Mouse (Mus musculus): Measurements from ENCODE around the gene Mfap2. TPM values are rescaled to one million over a fixed set of nuclear protein-coding genes. Genes with fewer than 3 reads are reported as not detected.

Mfap2 gene
- polyA plus RNA-seq, 1 experiment from 2014 or later = 275 TPM

- Histone ChIP-seq H3K4me3 (replicated peaks) (no peak overlapping the region), H3K4me1 (peaks cover 45% of the 10 kb centered on the region), H3K9me3 (no peaks in the 10 kb centered on the region), H3K27ac (0 out of 2 replicates have a peak overlapping the region, but pooled peaks have one; percentile 6), H3K4me2 (no peak overlapping the region), H3K36me3 (replicated peaks) (peaks cover 69% of the 10 kb centered on the region), H3K27me3 (no peaks in the 10 kb centered on the region), H3K9ac (0 out of 2 replicates have a peak overlapping the region, but pooled peaks have one; percentile 7)
- 84% methylated on average over 7 of the region's 7 CpGs for WGBS
- no peak for ATAC-seq (ENCODE audit: low FRiP score)
Measured at GRCm38 (mm10) chr4:141015356-141015755, 5.1 kb downstream of the Mfap2 start.

GRCm38 (mm10) chr4:141016311-141016710, 6.1 kb downstream of the Mfap2 start:
- H3K27me3 ChIP-seq = no peaks in the 10 kb centered on the region
- 87% methylated on average over 9 of the region's 9 CpGs for WGBS
- H3K36me3 ChIP-seq (replicated peaks) = peaks cover 69% of the 10 kb centered on the region
- H3K27ac ChIP-seq = peak overlapping the region; percentile 37; the same call in 1 of the 2 replicates
- H3K4me1 ChIP-seq = peaks cover 50% of the 10 kb centered on the region
- H3K9ac ChIP-seq = no peak overlapping the region
- H3K4me2 ChIP-seq = no peak overlapping the region
- no peak overlapping the region for H3K4me3 ChIP-seq (replicated peaks)
- no peaks in the 10 kb centered on the region for H3K9me3 ChIP-seq
- ATAC-seq (ENCODE audit: low FRiP score) = no peak

- 88% methylated on average over 29 of the region's 29 CpGs for WGBS
- Histone ChIP-seq H3K4me3 (replicated peaks) (no peak overlapping the region), H3K9ac (peak overlapping the region; percentile 12; the same call in 1 of the 2 replicates), H3K9me3 (no peaks in the 10 kb centered on the region), H3K4me1 (peaks cover 47% of the 10 kb centered on the region), H3K36me3 (replicated peaks) (peaks cover 68% of the 10 kb centered on the region), H3K27ac (peak overlapping the region; percentile 42; the same call in 1 of the 2 replicates), H3K4me2 (no peak overlapping the region), H3K27me3 (no peaks in the 10 kb centered on the region)
- no peak for ATAC-seq (ENCODE audit: low FRiP score)
Measured at GRCm38 (mm10) chr4:141017657-141018436, 7.6 kb downstream of the Mfap2 start.

- ATAC-seq (ENCODE audit: low FRiP score) = no peak
- H3K4me1 ChIP-seq = peaks cover 46% of the 10 kb centered on the region
- H3K4me3 ChIP-seq (replicated peaks) = no peak overlapping the region
- WGBS = 85% methylated on average over 16 of the region's 17 CpGs
- H3K27me3 ChIP-seq = no peaks in the 10 kb centered on the region
- peak overlapping the region; percentile 94 for H3K27ac ChIP-seq
- peaks cover 58% of the 10 kb centered on the region for H3K36me3 ChIP-seq (replicated peaks)
- no peaks in the 10 kb centered on the region for H3K9me3 ChIP-seq
- H3K4me2 ChIP-seq = peak overlapping the region; percentile 21; the same call in 1 of the 2 replicates
- peak overlapping the region; percentile 42 for H3K9ac ChIP-seq
Measured at GRCm38 (mm10) chr4:141020220-141020619, 10.0 kb downstream of the Mfap2 start.

- Histone ChIP-seq H3K36me3 (replicated peaks) (peaks cover 58% of the 10 kb centered on the region), H3K27ac (peak overlapping the region; percentile 94), H3K27me3 (no peaks in the 10 kb centered on the region), H3K9ac (peak overlapping the region; percentile 42; the same call in 1 of the 2 replicates), H3K9me3 (no peaks in the 10 kb centered on the region), H3K4me2 (peak overlapping the region; percentile 21), H3K4me3 (replicated peaks) (no peak overlapping the region), H3K4me1 (peaks cover 46% of the 10 kb centered on the region)
- ATAC-seq (ENCODE audit: low FRiP score) = peak; percentile 54
- WGBS = 29% methylated on average over 14 of the region's 14 CpGs
Measured at GRCm38 (mm10) chr4:141020811-141021613, 10.8 kb downstream of the Mfap2 start.

GRCm38 (mm10) chr4:141021614-141021929, 11.4 kb downstream of the Mfap2 start:
- Histone ChIP-seq H3K4me1 (peaks cover 46% of the 10 kb centered on the region), H3K27ac (peak overlapping the region; percentile 94), H3K36me3 (replicated peaks) (peaks cover 58% of the 10 kb centered on the region), H3K4me2 (no peak overlapping the region), H3K9ac (no peak overlapping the region), H3K27me3 (no peaks in the 10 kb centered on the region), H3K4me3 (replicated peaks) (no peak overlapping the region), H3K9me3 (no peaks in the 10 kb centered on the region)
- 62% methylated on average over 10 of the region's 11 CpGs for WGBS
- ATAC-seq (ENCODE audit: low FRiP score) = peak; percentile 21; the same call in 1 of the 2 replicates

GRCm38 (mm10) chr4:141024052-141024451, 13.8 kb downstream of the Mfap2 start:
- ATAC-seq (ENCODE audit: low FRiP score) = no peak
- no peaks in the 10 kb centered on the region for H3K9me3 ChIP-seq
- WGBS = 88% methylated on average over 9 of the region's 9 CpGs
- H3K4me2 ChIP-seq = no peak overlapping the region
- no peaks in the 10 kb centered on the region for H3K27me3 ChIP-seq
- no peak overlapping the region for H3K27ac ChIP-seq
- peaks cover 62% of the 10 kb centered on the region for H3K36me3 ChIP-seq (replicated peaks)
- H3K4me3 ChIP-seq (replicated peaks) = no peak overlapping the region
- no peak overlapping the region for H3K9ac ChIP-seq
- H3K4me1 ChIP-seq = peaks cover 35% of the 10 kb centered on the region

GRCm38 (mm10) chr4:141024992-141025391, 14.8 kb downstream of the Mfap2 start:
- Histone ChIP-seq H3K27me3 (no peaks in the 10 kb centered on the region), H3K4me1 (peaks cover 25% of the 10 kb centered on the region), H3K36me3 (replicated peaks) (peaks cover 64% of the 10 kb centered on the region), H3K27ac (no peak overlapping the region), H3K4me3 (replicated peaks) (no peak overlapping the region), H3K4me2 (no peak overlapping the region), H3K9me3 (no peaks in the 10 kb centered on the region), H3K9ac (no peak overlapping the region)
- ATAC-seq (ENCODE audit: low FRiP score) = no peak
- WGBS = 80% methylated on average over 26 of the region's 27 CpGs

- H3K4me1 ChIP-seq = peaks cover 4% of the 10 kb centered on the region; the same call in 1 of the 2 replicates
- ATAC-seq (ENCODE audit: low FRiP score) = no peak
- no peak overlapping the region for H3K4me2 ChIP-seq
- no peak overlapping the region for H3K27ac ChIP-seq
- no peaks in the 10 kb centered on the region for H3K9me3 ChIP-seq
- H3K36me3 ChIP-seq (replicated peaks) = peaks cover 87% of the 10 kb centered on the region
- no peak overlapping the region for H3K9ac ChIP-seq
- H3K4me3 ChIP-seq (replicated peaks) = no peak overlapping the region
- WGBS = 94% methylated on average over 18 of the region's 18 CpGs
- no peaks in the 10 kb centered on the region for H3K27me3 ChIP-seq
Measured at GRCm38 (mm10) chr4:141030541-141031206, 20.5 kb downstream of the Mfap2 start.

GRCm38 (mm10) chr4:141031733-141032132, 21.5 kb downstream of the Mfap2 start:
- Histone ChIP-seq H3K4me2 (no peak overlapping the region), H3K36me3 (replicated peaks) (peaks cover 87% of the 10 kb centered on the region), H3K9me3 (no peaks in the 10 kb centered on the region), H3K27ac (no peak overlapping the region), H3K27me3 (no peaks in the 10 kb centered on the region), H3K4me1 (peaks cover 4% of the 10 kb centered on the region; the same call in 1 of the 2 replicates), H3K9ac (no peak overlapping the region), H3K4me3 (replicated peaks) (no peak overlapping the region)
- ATAC-seq (ENCODE audit: low FRiP score) = peak; percentile 68; the same call in 1 of the 2 replicates
- 15% methylated on average over 6 of the region's 6 CpGs for WGBS

- H3K4me3 ChIP-seq (replicated peaks) = no peak overlapping the region
- no peaks in the 10 kb centered on the region for H3K27me3 ChIP-seq
- peaks cover 87% of the 10 kb centered on the region for H3K36me3 ChIP-seq (replicated peaks)
- no peak overlapping the region for H3K4me2 ChIP-seq
- 0 out of 2 replicates have a peak overlapping the region, but pooled peaks have one; percentile 19 for H3K27ac ChIP-seq
- H3K4me1 ChIP-seq = peaks cover 4% of the 10 kb centered on the region; the same call in 1 of the 2 replicates
- H3K9ac ChIP-seq = no peak overlapping the region
- WGBS = 80% methylated on average over 27 of the region's 27 CpGs
- H3K9me3 ChIP-seq = no peaks in the 10 kb centered on the region
- no peak for ATAC-seq (ENCODE audit: low FRiP score)
Measured at GRCm38 (mm10) chr4:141033606-141034549, 23.7 kb downstream of the Mfap2 start.

Measured in forebrain, embryonic 12.5 days (tissue).